15 mouse cellular contexts compared by ENCODE assay signal in the genomic region with DNA sequence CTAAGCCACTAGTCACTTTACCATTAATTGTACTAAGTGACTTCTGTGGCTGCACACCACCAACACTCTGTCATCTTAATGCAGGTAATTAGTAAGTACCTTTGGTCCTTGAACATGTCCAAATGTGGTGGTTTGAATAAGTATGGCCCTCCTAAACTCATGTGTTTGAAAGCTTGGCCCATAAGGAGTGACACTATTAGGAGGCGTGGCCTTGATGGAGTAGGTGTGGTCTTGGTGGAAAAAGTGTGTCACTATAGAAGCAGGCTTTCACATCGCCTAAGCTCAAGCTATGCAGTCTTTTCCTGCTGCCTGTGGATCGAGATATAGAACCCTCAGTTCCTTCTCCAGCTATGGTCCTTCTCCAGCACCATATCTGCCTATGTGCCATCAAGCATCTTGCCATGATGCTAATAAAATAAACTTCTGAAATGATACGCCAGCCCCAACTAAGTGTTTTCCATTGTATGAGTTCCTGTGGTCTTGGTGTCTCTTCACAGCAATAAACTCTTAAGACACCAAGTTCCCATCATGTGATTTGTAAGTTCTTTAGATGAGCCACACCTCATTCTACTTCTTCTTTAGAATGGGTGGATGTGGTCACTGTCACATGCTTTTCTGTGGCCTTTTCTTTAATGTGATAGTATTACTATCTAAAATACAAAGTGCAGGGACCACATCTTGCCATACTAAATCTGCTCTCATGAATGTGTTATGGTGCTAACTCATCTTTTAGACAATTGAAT.
"Had no signal": no experiment of that assay in that cellular context is flagged by ENCODE, and none has a peak within 500 bp of the region (broad histone marks: within the 10 kb centered on the region; RNA-seq: fewer than 3 reads in every experiment).

No protein-coding gene starts in this region.

- H3K4me1 ChIP-seq: liver, embryonic 13.5 days had no signal

- ATAC-seq: intestine, postnatal 0 days; liver, postnatal 0 days had no signal

- H3K27ac ChIP-seq: limb, embryonic 12.5 days; liver, embryonic 13.5 days; lung, embryonic 15.5 days; neural tube, embryonic 13.5 days had no signal

- DNase-seq: kidney, adult 8-10 months; kidney, postnatal 25 days; layer of hippocampus, postnatal 36 days; liver; liver, embryonic 13.5 days; liver, postnatal 0 days; lung, postnatal 14 days; midbrain, embryonic 14.5 days; right cerebral cortex, postnatal 14 days; thymus, adult 18-20 months; thymus, postnatal 36 days had no signal

- H3K4me3 ChIP-seq: limb, embryonic 12.5 days; liver, embryonic 13.5 days; lung, embryonic 15.5 days; neural tube, embryonic 13.5 days had no signal
